Mouse (Mus musculus) T-cell, adult 66 days (primary cell): Measurements from ENCODE around the gene Sppl2a. TPM values are rescaled to one million over a fixed set of nuclear protein-coding genes. Genes with fewer than 3 reads are reported as not detected.

ENCODE experiments used
- total RNA-seq, 2 experiments: library from RNA; stranded (reverse); gene quantifications; 3 replicates in 1 of 2; 4 replicates in 1 of 2; pipeline ENCODE4 v1.2.4; 2023

Gene Sppl2a
- total RNA-seq, result 10 to 100 TPM; 54.6 to 56.6 TPM

GRCm38 (mm10) chr2:126932897-126933641, at the start of gene Sppl2a:
Gene Sppl2a, minus strand, starts transcription at chr2:126933235.

GRCm38 (mm10) chr2:126875871-126876796, 56.9 kb downstream of the Sppl2a start, which contains the start of gene Trpm7:
Gene Trpm7, minus strand, starts transcription at chr2:126876230.

Other genes starting within 250 kb of the Sppl2a start
- 10 to 100 TPM; 42.3 to 43.4 TPM for gene Usp8, start 225.9 kb downstream of the Sppl2a start, total RNA-seq
- gene Usp50, start 149.8 kb downstream of the Sppl2a start, total RNA-seq, result under 1 TPM; 0.59 to 0.61 TPM
- 100 to 1,000 TPM in 1 of 2 experiments, 10 to 100 TPM in 1; 98.5 to 103 TPM for gene Trpm7, start 57.0 kb downstream of the Sppl2a start, total RNA-seq
- gene Ap4e1, start 75.5 kb upstream of the Sppl2a start, total RNA-seq, result 10 to 100 TPM; 26.5 to 28.4 TPM
- 10 to 100 TPM; 15.3 to 20.0 TPM for gene Blvra, start 137.4 kb upstream of the Sppl2a start, total RNA-seq
- 1 to 10 TPM; 7.6 to 8.0 TPM for gene Ncaph, start 200.7 kb upstream of the Sppl2a start, total RNA-seq
- gene Itpripl1, start 210.2 kb upstream of the Sppl2a start, total RNA-seq, result 10 to 100 TPM; 18.9 to 24.8 TPM